Mouse (Mus musculus) erythroblast, embryonic 14.5 days (primary cell): ENCODE measurements around the gene Ppp3r1. TPM values are rescaled to one million over a fixed set of nuclear protein-coding genes. Genes with fewer than 3 reads are reported as not detected.

Experiments
- H3K27me3 ChIP-seq: 2 replicates; pipeline ENCODE4 v1.6.1; 2012; ENCODE audit warnings: inconsistent platforms; ENCODE audit not compliant: control insufficient read depth
- H3K36me3 ChIP-seq: 2 replicates; pipeline ENCODE4 v1.6.1; 2012; ENCODE audit warnings: mild to moderate bottlenecking, inconsistent platforms; ENCODE audit not compliant: control insufficient read depth
- H3K4me1 ChIP-seq: 2 replicates; pipeline ENCODE4 v1.6.1; 2012; ENCODE audit warnings: inconsistent platforms; ENCODE audit not compliant: control insufficient read depth
- H3K4me3 ChIP-seq: replicated peaks from 2 replicates; pipeline ENCODE3; 2012; ENCODE audit warnings: moderate library complexity, mild to moderate bottlenecking, inconsistent platforms
- H3K9me3 ChIP-seq: 2 replicates; pipeline ENCODE4 v1.6.1; 2012; ENCODE audit warnings: low read length, inconsistent platforms, mixed read lengths; ENCODE audit not compliant: control insufficient read depth
- GATA1 ChIP-seq: IDR thresholded peaks from 2 replicates; pipeline ENCODE4 v1.6.1; 2012; ENCODE audit warnings: low read length, inconsistent platforms, mixed read lengths
- TAL1 ChIP-seq: IDR thresholded peaks from 3 replicates; pipeline ENCODE4 v1.6.1; 2012; ENCODE audit warnings: low read length, inconsistent platforms, mixed read lengths
- polyA plus RNA-seq: library from polyadenylated mRNA; stranded (reverse); fragments of >175 nt; gene quantifications from 2 replicates; pipeline ENCODE4 v1.2.3, GENCODE M21; 2012

Gene Ppp3r1
- polyA plus RNA-seq, 1 experiment = 0.37 TPM

- Histone ChIP-seq H3K4me1 (peaks cover 23% of the 10 kb centered on the region), H3K4me3 (no peak overlapping the region), H3K36me3 (peaks cover 8% of the 10 kb centered on the region), H3K27me3 (no peaks in the 10 kb centered on the region), H3K9me3 (peaks cover 4% of the 10 kb centered on the region; the same call in 1 of the 2 replicates)
- no peak for TF ChIP-seq TAL1
- no peak for TF ChIP-seq GATA1
These were observed 10.2 kb downstream of the Ppp3r1 start for GRCm38 (mm10) chr11:17169262-17169661.

- H3K4me3 ChIP-seq = no peak overlapping the region
- peaks cover 4% of the 10 kb centered on the region; the same call in 1 of the 2 replicates for H3K9me3 ChIP-seq
- TF ChIP-seq GATA1 (no peak), TAL1 (no peak)
- peaks cover 8% of the 10 kb centered on the region for H3K36me3 ChIP-seq
- no peaks in the 10 kb centered on the region for H3K27me3 ChIP-seq
- peaks cover 21% of the 10 kb centered on the region for H3K4me1 ChIP-seq
These were observed 12.1 kb downstream of the Ppp3r1 start for GRCm38 (mm10) chr11:17170938-17171729.

- Histone ChIP-seq H3K36me3 (peaks cover 6% of the 10 kb centered on the region), H3K4me1 (peaks cover 19% of the 10 kb centered on the region)
These were observed 13.2 kb downstream of the Ppp3r1 start for GRCm38 (mm10) chr11:17172300-17172699.

GRCm38 (mm10) chr11:17176638-17177037 is 17.6 kb downstream of the Ppp3r1 start:
- peaks cover 3% of the 10 kb centered on the region for H3K36me3 ChIP-seq
- TF ChIP-seq TAL1 (no peak), GATA1 (no peak)
- H3K4me3 ChIP-seq = no peak overlapping the region
- peaks cover 3% of the 10 kb centered on the region for H3K4me1 ChIP-seq
- peaks cover 4% of the 10 kb centered on the region; the same call in 1 of the 2 replicates for H3K9me3 ChIP-seq
- no peaks in the 10 kb centered on the region for H3K27me3 ChIP-seq

More at GRCm38 (mm10) chr11:17172300-17172699, 13.2 kb downstream of the Ppp3r1 start:
- TF ChIP-seq GATA1 (no peak), TAL1 (no peak)
- Histone ChIP-seq H3K9me3 (peaks cover 4% of the 10 kb centered on the region; the same call in 1 of the 2 replicates), H3K27me3 (no peaks in the 10 kb centered on the region), H3K4me3 (no peak overlapping the region)

GRCm38 (mm10) chr11:17180753-17181152 is 21.7 kb downstream of the Ppp3r1 start:
- Histone ChIP-seq H3K4me3 (no peak overlapping the region), H3K4me1 (peaks cover 2% of the 10 kb centered on the region; the same call in 1 of the 2 replicates), H3K27me3 (no peaks in the 10 kb centered on the region), H3K9me3 (no peaks in the 10 kb centered on the region), H3K36me3 (peaks cover 4% of the 10 kb centered on the region)
- TF ChIP-seq GATA1 = no peak
- TF ChIP-seq TAL1 = no peak

- no peak for TF ChIP-seq GATA1
- TF ChIP-seq TAL1 = no peak
- no peaks in the 10 kb centered on the region for H3K4me1 ChIP-seq
- H3K9me3 ChIP-seq = no peaks in the 10 kb centered on the region
- H3K27me3 ChIP-seq = no peaks in the 10 kb centered on the region
- no peak within 1 kb of the TSS for H3K4me3 ChIP-seq
- H3K36me3 ChIP-seq = peaks cover 6% of the 10 kb centered on the region
These were observed 22.7 kb downstream of the Ppp3r1 start, which contains the start of gene Wdr92 for GRCm38 (mm10) chr11:17181807-17182206. Wdr92 (plus strand) TSS chr11:17182107.

- TF ChIP-seq TAL1 (no peak), GATA1 (no peak)
- Histone ChIP-seq H3K4me3 (no peak overlapping the region), H3K4me1 (no peaks in the 10 kb centered on the region)
These were observed 24.1 kb downstream of the Ppp3r1 start for GRCm38 (mm10) chr11:17183165-17183564.

GRCm38 (mm10) chr11:17187649-17188048 is 28.6 kb downstream of the Ppp3r1 start:
- TF ChIP-seq TAL1 = no peak
- no peak for TF ChIP-seq GATA1
- peaks cover 12% of the 10 kb centered on the region for H3K36me3 ChIP-seq

More at GRCm38 (mm10) chr11:17183165-17183564, 24.1 kb downstream of the Ppp3r1 start:
- peaks cover 6% of the 10 kb centered on the region for H3K36me3 ChIP-seq
- no peaks in the 10 kb centered on the region for H3K27me3 ChIP-seq
- no peaks in the 10 kb centered on the region for H3K9me3 ChIP-seq

GRCm38 (mm10) chr11:17188786-17189185 is 29.7 kb downstream of the Ppp3r1 start:
- no peaks in the 10 kb centered on the region for H3K9me3 ChIP-seq
- no peak for TF ChIP-seq GATA1
- no peak for TF ChIP-seq TAL1
- H3K4me1 ChIP-seq = no peaks in the 10 kb centered on the region
- peaks cover 9% of the 10 kb centered on the region for H3K36me3 ChIP-seq
- no peaks in the 10 kb centered on the region for H3K27me3 ChIP-seq
- no peak overlapping the region for H3K4me3 ChIP-seq

More at GRCm38 (mm10) chr11:17187649-17188048, 28.6 kb downstream of the Ppp3r1 start:
- Histone ChIP-seq H3K9me3 (no peaks in the 10 kb centered on the region), H3K4me3 (no peak overlapping the region), H3K27me3 (no peaks in the 10 kb centered on the region), H3K4me1 (no peaks in the 10 kb centered on the region)
